Mouse (Mus musculus) hindbrain, embryonic 11.5 days (tissue): Measurements from ENCODE around the gene Ffar4. TPM values are rescaled to one million over a fixed set of nuclear protein-coding genes. Genes with fewer than 3 reads are reported as not detected.

Source experiments
- ATAC-seq: fragments of 200-750 bp; cut with Nextera tagmentation; 2 replicates; pipeline ENCODE4 v1.8.0; 2017; ENCODE audit warnings: mild to moderate bottlenecking, moderate TSS enrichment, moderate library complexity; ENCODE audit not compliant: low FRiP score
- DNase-seq: peaks from one replicate; pipeline ENCODE4 v3.0.0-alpha.2; 2015; ENCODE audit warnings: low spot score
- H3K27ac ChIP-seq: fragments of 300-500 bp; sonication (generic); 2 replicates; pipeline ENCODE4 v1.5.1; 2014; ENCODE audit warnings: mild to moderate bottlenecking, low read depth, low read length
- H3K27me3 ChIP-seq: fragments of 300-500 bp; sonication (generic); 2 replicates; pipeline ENCODE4 v1.6.1; 2014; ENCODE audit warnings: mild to moderate bottlenecking, low read length, moderate library complexity, mixed read lengths; ENCODE audit not compliant: control insufficient read depth, insufficient read depth
- H3K36me3 ChIP-seq: fragments of 300-500 bp; sonication (generic); 2 replicates; pipeline ENCODE4 v1.6.1; 2014; ENCODE audit warnings: mild to moderate bottlenecking, low read length, moderate library complexity, mixed read lengths; ENCODE audit not compliant: control insufficient read depth, insufficient read depth
- H3K4me1 ChIP-seq: fragments of 300-500 bp; sonication (generic); replicated peaks from 2 replicates; pipeline ENCODE4 v1.6.1; 2014; ENCODE audit warnings: low read length, mixed read lengths; ENCODE audit not compliant: control insufficient read depth, insufficient read depth
- H3K4me2 ChIP-seq: fragments of 300-500 bp; sonication (generic); replicated peaks from 2 replicates; pipeline ENCODE4 v1.6.1; 2014; ENCODE audit warnings: mild to moderate bottlenecking, low read depth, low read length
- H3K4me3 ChIP-seq: fragments of 300-500 bp; sonication (generic); 2 replicates; pipeline ENCODE4 v1.5.1; 2014; ENCODE audit warnings: low read depth, low read length
- H3K9ac ChIP-seq: fragments of 300-500 bp; sonication (generic); 2 replicates; pipeline ENCODE4 v1.6.1; 2014; ENCODE audit warnings: low read depth, low read length
- H3K9me3 ChIP-seq: fragments of 300-500 bp; sonication (generic); 2 replicates; pipeline ENCODE4 v1.6.1; 2016; ENCODE audit warnings: low read length; ENCODE audit not compliant: control insufficient read depth
- WGBS: fragments of 180-500 bp; shearing (Covaris S2); extraction: QIAGEN DNeasy Blood & Tissue Kit; methylation state at CpG from one replicate; pipeline ENCODE4 v1.1.7; 2014; 5-methylcytosine and 5-hydroxymethylcytosine counted together
- polyA plus RNA-seq: library from polyadenylated mRNA; unstranded; fragments of >200 nt; fragmentation: Nextera tagmentation; extraction: Ambion mirVana; gene quantifications from 2 replicates; pipeline ENCODE4 v1.2.1, GENCODE M21; 2014

Ffar4 gene
- polyA plus RNA-seq, result not detected in 2 replicates

DNA sequence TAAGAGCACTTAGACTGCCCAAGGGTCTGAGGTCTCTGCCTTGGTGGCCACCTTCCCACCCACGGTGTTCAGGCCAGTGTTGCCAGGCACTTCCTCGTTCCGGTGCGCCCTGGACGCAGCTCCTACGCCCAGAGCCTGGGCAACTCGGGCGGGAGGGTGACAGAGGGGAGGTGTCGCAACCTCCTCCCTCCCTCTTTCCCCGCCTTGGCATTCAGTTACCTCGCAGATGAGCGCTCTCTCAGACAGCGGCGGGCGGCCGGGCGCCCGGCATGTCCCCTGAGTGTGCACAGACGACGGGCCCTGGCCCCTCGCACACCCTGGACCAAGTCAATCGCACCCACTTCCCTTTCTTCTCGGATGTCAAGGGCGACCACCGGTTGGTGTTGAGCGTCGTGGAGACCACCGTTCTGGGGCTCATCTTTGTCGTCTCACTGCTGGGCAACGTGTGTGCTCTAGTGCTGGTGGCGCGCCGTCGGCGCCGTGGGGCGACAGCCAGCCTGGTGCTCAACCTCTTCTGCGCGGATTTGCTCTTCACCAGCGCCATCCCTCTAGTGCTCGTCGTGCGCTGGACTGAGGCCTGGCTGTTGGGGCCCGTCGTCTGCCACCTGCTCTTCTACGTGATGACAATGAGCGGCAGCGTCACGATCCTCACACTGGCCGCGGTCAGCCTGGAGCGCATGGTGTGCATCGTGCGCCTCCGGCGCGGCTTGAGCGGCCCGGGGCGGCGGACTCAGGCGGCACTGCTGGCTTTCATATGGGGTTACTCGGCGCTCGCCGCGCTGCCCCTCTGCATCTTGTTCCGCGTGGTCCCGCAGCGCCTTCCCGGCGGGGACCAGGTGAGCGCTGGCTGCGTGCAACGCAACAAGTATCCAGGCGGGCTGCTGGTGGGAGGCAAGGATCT is at the start of gene Ffar4:
Ffar4 (plus strand) TSS at position 214 of the 901 bp plus-strand sequence.
- Histone ChIP-seq H3K27me3 (peaks cover 36% of the 10 kb centered on the region), H3K4me2 (peak within 1 kb of the TSS; percentile 44), H3K36me3 (no peaks in the 10 kb centered on the region), H3K4me1 (no peaks in the 10 kb centered on the region), H3K27ac (no peak within 1 kb of the TSS), H3K9ac (no peak within 1 kb of the TSS), H3K4me3 (peak within 1 kb of the TSS; percentile 23), H3K9me3 (no peaks in the 10 kb centered on the region)
- ATAC-seq (peak; percentile 56; the same call in 1 of the 2 replicates), DNase-seq (peak; percentile 55)
- WGBS, result under 1% methylated on average over 77 of the region's 77 CpGs

DNA sequence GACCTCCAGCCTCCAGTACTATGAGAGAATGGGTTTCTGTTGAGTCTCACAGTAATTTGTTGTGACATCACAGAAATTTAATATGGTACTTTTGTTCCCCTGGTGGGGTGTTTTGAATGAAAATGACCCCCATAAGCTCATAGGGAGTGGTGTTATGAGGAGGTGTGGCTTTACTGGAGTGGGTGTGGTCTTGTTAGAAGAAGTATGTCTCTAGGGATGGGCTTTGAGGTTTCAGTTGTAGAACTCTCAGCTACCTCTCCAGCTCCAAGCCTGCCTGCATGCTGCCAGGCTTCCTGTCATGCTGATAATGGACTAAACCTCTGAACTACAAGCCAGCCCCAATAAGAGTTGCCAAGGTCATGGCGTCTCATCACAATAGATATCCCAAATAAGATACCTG is 47.2 kb upstream of the Ffar4 start:
- DNase-seq (no peak), ATAC-seq (no peak)
- H3K27ac ChIP-seq, result no peak overlapping the region
- H3K4me3 ChIP-seq, result no peak overlapping the region
- H3K9ac ChIP-seq, result no peak overlapping the region
- no peaks in the 10 kb centered on the region for H3K27me3 ChIP-seq
- H3K4me1 ChIP-seq, result no peaks in the 10 kb centered on the region
- H3K9me3 ChIP-seq, result no peaks in the 10 kb centered on the region
- no peaks in the 10 kb centered on the region for H3K36me3 ChIP-seq
- 91% methylated on average over 1 of the region's 1 CpGs for WGBS
- H3K4me2 ChIP-seq, result no peak overlapping the region

DNA sequence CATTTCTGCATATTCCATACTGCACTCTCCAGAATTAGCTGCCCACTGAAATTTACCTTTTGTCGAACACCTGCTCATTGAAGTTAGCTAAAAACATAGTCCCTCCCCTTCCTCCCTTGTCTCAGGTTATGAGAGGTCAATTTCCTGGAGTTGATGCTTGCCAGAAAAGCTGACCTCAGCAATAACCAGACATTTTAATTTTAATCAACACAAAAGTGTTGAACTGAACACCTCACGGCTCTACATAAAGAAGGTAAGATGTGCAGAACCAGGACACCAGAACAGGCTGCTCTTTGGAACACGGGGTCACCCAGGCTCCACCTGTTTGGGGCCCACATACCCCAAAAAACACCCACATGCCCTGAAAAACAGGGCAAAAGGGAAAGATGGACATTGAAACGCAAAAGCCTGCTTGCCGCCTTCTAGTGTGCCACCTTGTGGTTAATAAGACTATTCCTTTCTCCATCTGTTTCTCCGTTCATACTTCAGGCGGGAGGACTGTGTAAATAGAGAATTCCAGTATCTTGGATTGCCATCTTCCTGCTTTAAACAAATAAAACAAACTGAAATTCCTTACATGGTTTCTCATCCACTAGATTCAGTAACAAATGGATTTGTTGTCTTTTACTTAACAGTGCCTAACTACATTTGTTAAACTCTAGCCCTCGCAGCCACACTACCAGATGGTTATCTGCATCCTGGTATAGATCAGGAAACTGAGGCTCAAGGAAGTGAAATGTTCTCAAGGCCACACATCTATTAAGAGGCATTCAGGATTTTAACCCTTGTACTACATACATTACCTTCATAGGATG is 43.4 kb upstream of the Ffar4 start:
- Histone ChIP-seq H3K9me3 (no peaks in the 10 kb centered on the region), H3K4me1 (0 out of 2 replicates have a peak, but pooled peaks cover 2% of the 10 kb centered on the region), H3K9ac (no peak overlapping the region), H3K27me3 (no peaks in the 10 kb centered on the region), H3K27ac (no peak overlapping the region), H3K4me3 (peak overlapping the region; percentile 66; the same call in 1 of the 2 replicates), H3K36me3 (no peaks in the 10 kb centered on the region), H3K4me2 (peak overlapping the region; percentile 43)
- ATAC-seq (no peak), DNase-seq (peak; percentile 44)
- WGBS, result 27% methylated on average over 8 of the region's 8 CpGs

DNA sequence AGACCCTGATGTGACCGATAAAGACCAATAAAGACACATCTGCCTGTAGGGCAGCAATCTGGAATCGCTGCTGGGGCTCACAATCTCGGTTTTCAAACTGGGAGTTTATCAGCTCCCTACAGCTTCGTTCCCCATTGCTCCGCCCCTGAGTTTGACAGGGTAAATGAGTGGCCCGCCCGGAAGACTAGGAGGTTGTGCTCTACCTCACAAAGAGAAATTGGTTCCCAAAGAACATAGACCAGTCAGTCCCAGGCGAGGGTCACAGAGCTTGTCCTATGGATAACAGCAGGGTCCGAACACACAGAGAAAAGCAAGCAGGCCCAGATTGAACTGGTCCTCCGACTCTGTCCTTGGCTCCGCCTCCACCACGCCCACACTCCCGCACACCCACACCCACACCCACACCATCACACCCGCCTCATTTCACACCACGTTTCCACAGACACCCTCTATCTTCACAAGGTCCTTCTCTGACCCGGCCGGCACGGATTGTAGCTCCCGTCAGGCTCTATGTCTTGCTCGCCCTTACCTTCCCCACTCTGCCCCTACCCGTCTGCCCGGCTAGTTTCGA is 42.6 kb upstream of the Ffar4 start:
- Histone ChIP-seq H3K4me1 (0 out of 2 replicates have a peak, but pooled peaks cover 2% of the 10 kb centered on the region), H3K4me2 (peak overlapping the region; percentile 43), H3K9ac (peak overlapping the region; percentile 8; the same call in 1 of the 2 replicates), H3K4me3 (peak overlapping the region; percentile 66), H3K36me3 (no peaks in the 10 kb centered on the region), H3K9me3 (no peaks in the 10 kb centered on the region), H3K27ac (no peak overlapping the region), H3K27me3 (no peaks in the 10 kb centered on the region)
- DNase-seq (no peak), ATAC-seq (no peak; the same call in 1 of the 2 replicates)
- under 1% methylated on average over 19 of the region's 23 CpGs for WGBS

DNA sequence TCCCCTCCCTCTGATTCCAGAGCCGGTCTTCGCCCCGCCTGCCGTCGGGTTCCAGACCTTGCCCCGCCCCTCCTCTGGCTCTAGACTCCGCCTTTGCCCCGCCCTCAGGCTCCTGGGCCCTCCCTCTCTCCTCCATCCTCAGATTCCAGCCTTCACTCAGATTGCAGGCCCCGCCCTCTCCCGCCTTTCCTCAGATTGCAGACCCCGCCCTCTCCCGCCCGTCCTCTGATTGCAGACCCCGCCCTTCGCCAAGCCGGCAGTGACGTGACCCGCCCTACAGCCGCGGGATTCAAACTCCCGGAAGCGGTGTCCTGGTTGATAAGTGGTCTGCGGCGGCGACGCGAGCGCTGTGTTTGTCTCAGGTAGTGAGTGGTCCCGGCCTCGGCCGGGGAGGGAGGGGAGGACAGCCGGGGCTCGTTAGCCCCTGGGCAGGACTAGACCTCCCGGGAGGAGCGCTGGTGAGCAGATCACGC is 42.1 kb upstream of the Ffar4 start, which contains the start of gene Cep55:
Cep55 (plus strand) TSS at position 292 of the 473 bp plus-strand sequence.
- H3K27ac ChIP-seq, result peak within 1 kb of the TSS; percentile 60; the same call in 1 of the 2 replicates

DNA sequence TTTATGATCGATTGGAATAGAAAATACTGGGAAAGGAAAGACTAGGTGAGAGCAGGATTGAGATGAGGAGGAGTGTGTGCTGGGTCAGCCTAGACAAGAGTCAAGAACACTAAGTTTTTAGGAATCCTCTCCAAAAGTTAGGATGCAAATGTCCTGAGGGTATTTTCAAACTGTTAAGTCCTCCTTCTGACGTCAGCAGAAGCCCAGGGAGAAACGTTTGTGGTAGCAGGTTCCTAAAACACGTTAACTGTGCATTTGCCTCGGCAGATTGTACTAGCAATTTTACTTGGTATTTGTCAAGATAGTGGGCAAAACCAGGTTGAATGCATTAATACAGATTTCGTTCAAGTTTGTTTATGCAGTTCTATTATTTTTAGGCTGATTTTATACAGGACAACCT is 41.1 kb upstream of the Ffar4 start:
- ATAC-seq (no peak), DNase-seq (no peak)
- Histone ChIP-seq H3K36me3 (0 out of 2 replicates have a peak, but pooled peaks cover 3% of the 10 kb centered on the region), H3K9ac (peak overlapping the region; percentile 73; the same call in 1 of the 2 replicates), H3K9me3 (no peaks in the 10 kb centered on the region), H3K27ac (no peak overlapping the region), H3K4me3 (peak overlapping the region; percentile 66), H3K4me2 (peak overlapping the region; percentile 44), H3K4me1 (0 out of 2 replicates have a peak, but pooled peaks cover 2% of the 10 kb centered on the region), H3K27me3 (no peaks in the 10 kb centered on the region)
- WGBS, result 22% methylated on average over 6 of the region's 6 CpGs

More for the DNA sequence above, 42.1 kb upstream of the Ffar4 start, which contains the start of gene Cep55:
- peak; percentile 97 for ATAC-seq
- WGBS, result under 1% methylated on average over 35 of the region's 36 CpGs
- H3K36me3 ChIP-seq, result no peaks in the 10 kb centered on the region
- peak within 1 kb of the TSS; percentile 66 for H3K4me3 ChIP-seq
- H3K4me1 ChIP-seq, result 0 out of 2 replicates have a peak, but pooled peaks cover 2% of the 10 kb centered on the region
- H3K9me3 ChIP-seq, result no peaks in the 10 kb centered on the region
- peak; percentile 100 for DNase-seq
- peak within 1 kb of the TSS; percentile 44 for H3K4me2 ChIP-seq
- H3K9ac ChIP-seq, result peak within 1 kb of the TSS; percentile 73
- H3K27me3 ChIP-seq, result no peaks in the 10 kb centered on the region

DNA sequence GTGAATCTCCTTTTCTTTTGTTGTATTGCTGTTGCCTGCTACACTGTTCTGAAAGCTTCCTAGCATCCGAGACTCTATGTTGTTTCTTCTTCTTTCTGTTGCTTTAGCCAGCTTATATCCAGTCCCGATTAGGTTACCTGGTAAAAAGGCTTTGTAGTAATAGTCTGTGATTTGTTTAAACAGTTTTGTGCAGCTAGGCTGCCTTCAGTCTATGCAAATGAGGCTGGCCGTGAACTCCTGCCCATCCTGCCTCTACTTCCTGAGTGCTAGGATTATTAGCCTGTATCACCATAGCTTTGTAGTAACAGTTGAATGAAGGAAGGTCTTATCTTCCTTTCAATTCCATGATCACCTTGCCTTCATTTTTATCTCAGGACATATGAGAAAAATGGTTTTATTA is 40.6 kb upstream of the Ffar4 start:
- DNase-seq (no peak), ATAC-seq (no peak)
- WGBS, result 52% methylated on average over 3 of the region's 3 CpGs

DNA sequence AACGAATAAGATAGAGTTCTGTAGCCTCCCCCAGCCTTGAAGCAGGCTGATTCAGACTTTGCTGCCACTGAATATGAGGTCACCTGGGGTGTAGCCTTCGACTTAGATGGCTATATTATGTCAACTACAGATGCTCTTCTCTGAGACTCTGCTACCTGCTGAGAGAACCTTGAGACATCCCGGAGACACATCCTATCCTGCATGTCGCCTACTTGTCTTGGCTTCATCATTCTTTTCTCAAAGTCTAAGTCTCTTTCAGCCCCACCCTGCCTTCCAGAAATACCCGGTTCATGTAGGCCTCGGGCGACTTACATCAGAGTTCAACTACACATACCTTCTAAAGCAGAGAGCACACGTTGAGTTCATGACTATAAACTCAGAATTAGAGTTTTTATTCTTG is 39.9 kb upstream of the Ffar4 start:
- Histone ChIP-seq H3K4me3 (no peak overlapping the region), H3K4me1 (0 out of 2 replicates have a peak, but pooled peaks cover 2% of the 10 kb centered on the region), H3K9me3 (no peaks in the 10 kb centered on the region), H3K27me3 (no peaks in the 10 kb centered on the region), H3K4me2 (no peak overlapping the region), H3K27ac (no peak overlapping the region), H3K36me3 (0 out of 2 replicates have a peak, but pooled peaks cover 3% of the 10 kb centered on the region), H3K9ac (no peak overlapping the region)
- no peak for ATAC-seq
- 88% methylated on average over 8 of the region's 8 CpGs for WGBS
- no peak for DNase-seq

More for the DNA sequence above, 40.6 kb upstream of the Ffar4 start:
- H3K9ac ChIP-seq, result no peak overlapping the region
- H3K9me3 ChIP-seq, result no peaks in the 10 kb centered on the region
- 0 out of 2 replicates have a peak, but pooled peaks cover 2% of the 10 kb centered on the region for H3K4me1 ChIP-seq
- H3K4me2 ChIP-seq, result peak overlapping the region; percentile 44; the same call in 1 of the 2 replicates
- H3K27me3 ChIP-seq, result no peaks in the 10 kb centered on the region
- H3K36me3 ChIP-seq, result 0 out of 2 replicates have a peak, but pooled peaks cover 3% of the 10 kb centered on the region
- H3K27ac ChIP-seq, result no peak overlapping the region
- H3K4me3 ChIP-seq, result peak overlapping the region; percentile 66
